In genomic region chr13:48497693-48498221, GRCm38 (mm10) we compare ENCODE assay signal across 8 mouse cellular contexts. TPM values are rescaled to one million over a fixed set of nuclear protein-coding genes. Genes with fewer than 3 reads are reported as not detected.
DNase-seq lines count a peak whose midpoint lies in the region; ATAC-seq and TF ChIP-seq lines count a peak whose summit lies in the region.

No protein-coding gene starts in this region.

- ATAC-seq in inflammation-experienced regulatory T-cells, adult 6 months, result peak; percentile 50
- peak; percentile 63; the same call in 1 of the 2 replicates for ATAC-seq in megakaryocyte progenitor cell, adult 5-6 weeks (replicated peaks; ENCODE audit: poor library complexity)

- no peaks in the 10 kb centered on the region for H3K4me1 ChIP-seq in thymus, adult 2 months (replicated peaks; ENCODE audit: control insufficient read depth, insufficient read depth, low read length)
- no peaks in the 10 kb centered on the region for H3K4me1 ChIP-seq in small intestine, adult 2 months (ENCODE audit: control insufficient read depth, insufficient read depth, insufficient read length, low read length)

- no peak overlapping the region for H3K4me3 ChIP-seq in thymus, adult 2 months (ENCODE audit: control insufficient read depth, insufficient read depth, low read length)
- peak overlapping the region; percentile 14; the same call in 1 of the 2 replicates for H3K4me3 ChIP-seq in left cerebral cortex, adult 2 months
- H3K4me3 ChIP-seq in small intestine, adult 2 months (ENCODE audit: low read depth, low read length), result no peak overlapping the region

- H3K27me3 ChIP-seq in thymus, adult 2 months (ENCODE audit: control insufficient read depth, insufficient read depth, low read length), result no peaks in the 10 kb centered on the region
- no peaks in the 10 kb centered on the region for H3K27me3 ChIP-seq in small intestine, adult 2 months (ENCODE audit: control insufficient read depth, insufficient read depth, low read length)

- no peak for TF ChIP-seq POLR2A in thymus, adult 2 months (IDR thresholded peaks at IDR 0.05; ENCODE audit: control insufficient read depth, extremely low read depth, insufficient read depth, low read length, poor library complexity)
- no peak for TF ChIP-seq POLR2A in small intestine, adult 2 months (IDR thresholded peaks at IDR 0.05; ENCODE audit: low read depth, low read length)

- H3K27ac ChIP-seq in thymus, adult 2 months (ENCODE audit: control insufficient read depth, insufficient read depth, low read length), result no peak overlapping the region
- no peak overlapping the region for H3K27ac ChIP-seq in left cerebral cortex, adult 2 months
- H3K27ac ChIP-seq in small intestine, adult 2 months (ENCODE audit: insufficient read depth, low read depth, low read length), result no peak overlapping the region

- DNase-seq in thymus, adult 2 months, result peak; percentile 57
- DNase-seq in thymus, adult 18-20 months, result no peak
- DNase-seq in cerebellum, postnatal 36 days, result peak; percentile 56 to 59
- DNase-seq in frontal cortex, postnatal 36 days (ENCODE audit: low spot score in 2 of 2), result peak; percentile 76 to 82
- peak; percentile 69 to 76 for DNase-seq in left cerebral cortex, adult 2 months (ENCODE audit: extremely low spot score in 1 of 2, low spot score in 2 of 2)

- intact Hi-C loops in left cerebral cortex, adult 2 months (cut with DNase I), result no loop called here

- 91% methylated on average over 15 of the region's 15 CpGs for WGBS in thymus, adult 2 months
- 71% methylated on average over 15 of the region's 15 CpGs for WGBS in small intestine, adult 2 months

- H3K36me3 ChIP-seq in thymus, adult 2 months (ENCODE audit: control insufficient read depth, insufficient read depth, low read length), result peaks cover 19% of the 10 kb centered on the region
- peaks cover 30% of the 10 kb centered on the region for H3K36me3 ChIP-seq in small intestine, adult 2 months (ENCODE audit: control insufficient read depth, insufficient read depth, low read length)

- TF ChIP-seq CTCF in thymus, adult 2 months (IDR thresholded peaks at IDR 0.05; ENCODE audit: borderline replicate concordance, control insufficient read depth, extremely low read depth, insufficient read depth, low read length, poor library complexity), result peak; percentile 59; the same call in 1 of the 2 replicates
- TF ChIP-seq CTCF in left cerebral cortex, adult 2 months (IDR thresholded peaks at IDR 0.05), result peak; percentile 91
- TF ChIP-seq CTCF in small intestine, adult 2 months (IDR thresholded peaks at IDR 0.05; ENCODE audit: extremely low read depth, insufficient read length, insufficient replicate concordance, low read depth, low read length), result peak; percentile 70; the same call in 1 of the 2 replicates

RNA-seq across cellular contexts. Expression of gene Zfp169, which starts 15.5 kb away (rescaled TPM):
- polyA plus RNA-seq in thymus, adult 2 months (2012; rRNA removed), result 37.2 and 42.5 TPM in 2 replicates
- polyA plus RNA-seq in inflammation-experienced regulatory T-cells, adult 6 months (2017; shearing (Covaris generic)), result 10 to 100 TPM; 10.2 to 16.5 (median 11.7) TPM
- total RNA-seq in left cerebral cortex, adult 2 months (2021), result 10 to 100 TPM; 24.2 to 28.5 TPM
- total RNA-seq in megakaryocyte progenitor cell, adult 5-6 weeks (2015), result 7.8 and 9.4 TPM in 2 replicates
- 12.4 and 16.4 TPM in 2 replicates for total RNA-seq in megakaryocyte progenitor cell, adult 5-6 weeks (2017)
- 3.6 and 5.7 TPM in 2 replicates for polyA plus RNA-seq in small intestine, adult 2 months (2012; rRNA removed)

RNA-seq across cellular contexts. Expression of gene A830005F24Rik, which starts 15.6 kb away (rescaled TPM):
- polyA plus RNA-seq in thymus, adult 2 months (2012; rRNA removed), result not detected in 2 replicates
- 1 to 10 TPM; 4.4 to 8.1 (median 5.4) TPM for polyA plus RNA-seq in inflammation-experienced regulatory T-cells, adult 6 months (2017; shearing (Covaris generic))
- 1 to 10 TPM; 1.5 to 2.8 TPM for total RNA-seq in left cerebral cortex, adult 2 months (2021)
- 0.71 and 1.0 TPM in 2 replicates for total RNA-seq in megakaryocyte progenitor cell, adult 5-6 weeks (2015)
- 1.2 and 1.4 TPM in 2 replicates for total RNA-seq in megakaryocyte progenitor cell, adult 5-6 weeks (2017)
- polyA plus RNA-seq in small intestine, adult 2 months (2012; rRNA removed), result not detected in 2 replicates

Comparison
In these comparisons a context has a peak if more than half of its experiments do, and no peak if none do; other contexts are left out.
1. DNase-seq: peak in thymus, adult 2 months (single experiment), cerebellum, postnatal 36 days (2 of 2), frontal cortex, postnatal 36 days (2 of 2) and left cerebral cortex, adult 2 months (2 of 2); none in thymus, adult 18-20 months (0 of 2).
2. Peak in every context shown above with its lines, with median percentiles within 50 percentile points of each other: CTCF ChIP-seq.